Mouse (Mus musculus): ENCODE results near the gene Igflr1.

Igflr1 gene

DNA sequence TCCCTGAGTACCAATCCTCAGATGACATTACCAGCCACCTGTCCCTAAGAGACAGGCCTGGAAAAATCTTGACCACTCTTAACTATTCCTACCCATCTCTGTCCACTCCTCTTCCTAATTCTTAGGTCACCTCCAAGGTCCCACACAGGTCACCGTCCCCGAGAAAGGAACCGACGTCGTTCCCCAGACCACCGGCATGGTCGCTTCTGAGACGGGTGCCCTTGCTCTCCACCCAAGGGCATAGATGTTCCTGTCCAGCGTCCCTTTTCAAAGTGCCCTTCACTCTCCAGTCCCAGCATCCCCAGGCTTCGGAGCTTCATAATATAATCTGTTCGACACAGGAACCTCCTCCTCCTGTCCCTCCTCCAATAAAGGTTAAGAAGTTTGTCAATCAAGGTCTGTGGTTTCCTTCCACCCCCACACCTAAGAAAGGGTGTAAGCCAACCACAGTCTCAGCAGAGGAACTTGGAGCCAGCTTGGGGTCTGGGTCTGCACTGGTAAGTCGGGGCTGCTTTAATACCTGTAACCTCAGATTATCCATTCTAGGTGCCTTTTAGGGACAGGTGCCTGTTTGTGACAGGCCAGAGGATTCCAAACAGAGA is at the start of gene Igflr1:
Gene Igflr1, plus strand, starts transcription at position 458 of the 602 bp plus-strand sequence.
- DNase-seq (ENCODE audit: low spot score in 2 of 2): no peak

DNA sequence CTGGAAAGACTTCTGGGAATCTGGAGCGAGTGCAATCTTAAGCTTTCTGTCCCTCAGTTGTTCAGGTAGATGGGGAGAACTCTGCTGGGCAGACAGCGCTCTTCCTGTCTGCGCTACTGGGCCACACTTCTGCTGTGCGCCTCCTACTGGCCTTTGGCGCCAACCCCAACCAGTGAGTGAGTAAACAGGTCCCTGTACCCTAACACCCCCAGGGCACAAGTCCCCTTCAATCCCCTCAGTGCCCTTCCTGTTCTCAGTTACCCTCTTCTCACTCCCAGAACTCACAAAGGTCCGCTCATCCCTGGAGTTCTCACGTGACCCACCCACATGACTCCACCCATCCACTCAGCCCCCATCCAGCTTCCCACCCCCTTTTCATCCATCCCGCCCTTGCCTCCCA is 46.9 kb upstream of the Igflr1 start:
- no peak for DNase-seq (ENCODE audit: low spot score in 2 of 2)

DNA sequence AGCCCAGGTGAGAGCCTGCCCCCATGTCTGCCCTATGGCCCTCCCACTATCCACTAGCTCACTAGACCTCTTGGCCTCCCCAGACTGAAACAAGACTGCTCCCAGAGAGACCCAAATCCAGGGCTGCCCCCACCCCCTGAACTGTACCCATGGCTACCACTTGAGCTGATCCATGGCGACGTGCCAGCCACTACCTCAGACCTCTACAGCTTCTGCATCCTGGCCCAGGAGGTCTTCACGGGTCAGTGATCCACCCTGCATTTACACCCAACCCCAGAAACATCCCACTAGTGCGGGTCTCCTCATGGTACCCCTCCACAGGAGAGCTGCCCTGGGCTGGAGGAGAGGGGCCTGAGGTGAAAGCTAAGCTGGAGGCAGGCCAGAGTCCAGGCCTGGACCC is 44.8 kb upstream of the Igflr1 start:
- DNase-seq (ENCODE audit: low spot score in 2 of 2): no peak

DNA sequence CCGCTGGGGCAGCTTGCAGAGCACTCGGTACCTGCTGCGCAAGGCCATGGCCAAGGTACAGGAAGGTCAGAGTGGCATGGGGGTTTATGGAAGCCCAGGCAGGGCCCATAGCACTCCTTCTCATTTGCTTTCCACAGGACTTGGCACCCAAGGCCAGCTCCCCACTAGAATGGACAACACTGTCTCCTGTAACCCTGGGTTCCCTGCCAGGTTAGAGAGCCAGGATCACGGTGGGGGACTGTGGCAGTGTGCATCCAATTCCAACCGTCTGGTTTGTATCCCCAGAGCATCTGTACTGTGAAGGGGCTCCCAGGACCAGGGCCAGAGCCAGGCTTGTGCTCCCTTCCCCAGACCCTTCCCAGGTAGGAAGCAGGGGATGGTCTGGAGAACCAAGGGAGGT is 44.4 kb upstream of the Igflr1 start:
- DNase-seq (ENCODE audit: low spot score in 2 of 2): no peak

DNA sequence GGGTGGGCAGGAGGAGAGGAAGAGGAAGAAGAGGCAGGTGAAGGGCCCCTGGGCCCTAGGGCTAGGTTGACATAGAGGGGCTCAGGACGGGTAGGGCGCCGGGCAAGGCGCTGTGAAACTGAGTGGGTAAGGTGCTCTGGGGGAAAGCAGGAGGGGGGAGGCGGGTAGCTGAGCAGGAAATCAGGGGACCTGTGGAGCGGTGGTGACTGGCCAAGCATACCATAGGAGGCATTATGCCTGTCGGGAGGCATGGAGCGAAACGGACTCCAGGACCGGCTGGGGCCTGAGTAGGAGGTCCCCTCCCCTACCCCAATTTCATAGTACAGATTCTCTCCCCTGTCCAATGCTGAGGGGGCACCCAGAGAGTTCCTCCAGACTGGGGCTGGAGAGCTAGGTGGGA is 42.4 kb upstream of the Igflr1 start:
- no peak for DNase-seq (ENCODE audit: low spot score in 2 of 2)

DNA sequence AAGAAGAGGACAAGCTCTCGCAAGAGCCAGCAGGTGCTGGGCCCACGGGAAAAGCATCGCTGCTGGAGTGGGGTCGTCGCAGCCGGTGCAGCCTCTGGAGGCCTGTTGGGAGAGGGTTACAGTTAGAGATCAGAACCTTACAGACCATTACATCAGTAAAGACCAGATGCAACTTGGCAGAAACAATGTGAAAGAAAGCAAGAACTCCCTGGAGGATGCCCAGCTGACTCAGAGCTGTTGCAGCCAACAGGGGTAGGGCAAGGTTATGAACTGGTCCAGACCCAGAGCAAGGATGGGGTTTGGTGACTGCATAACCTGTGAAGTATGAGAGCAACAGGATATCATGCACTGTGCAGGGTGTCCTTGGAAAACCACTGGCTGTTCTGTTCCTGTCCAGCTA is 40.7 kb upstream of the Igflr1 start:
- no peak for DNase-seq (ENCODE audit: low spot score in 2 of 2)

DNA sequence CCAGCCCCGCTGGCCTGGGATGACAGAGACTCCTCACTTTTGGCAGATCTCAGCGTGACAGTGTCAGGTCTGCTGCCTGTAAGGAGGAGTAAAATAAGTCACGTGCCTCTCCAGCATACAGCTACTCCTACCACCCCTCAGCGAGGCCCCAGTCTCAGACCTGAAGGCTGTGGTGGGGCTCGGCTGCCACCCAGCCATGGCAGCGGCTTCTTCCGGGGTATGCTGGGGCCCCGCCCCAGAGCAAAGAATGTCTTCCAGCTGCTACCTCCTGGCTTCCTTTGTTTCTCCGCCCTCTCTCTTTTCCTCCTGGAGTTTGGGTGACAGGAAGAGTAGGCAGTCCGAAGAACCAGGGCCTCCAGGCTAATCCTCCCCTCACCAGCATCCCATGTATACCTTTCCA is 39.3 kb upstream of the Igflr1 start:
- no peak for DNase-seq (ENCODE audit: low spot score in 2 of 2)

DNA sequence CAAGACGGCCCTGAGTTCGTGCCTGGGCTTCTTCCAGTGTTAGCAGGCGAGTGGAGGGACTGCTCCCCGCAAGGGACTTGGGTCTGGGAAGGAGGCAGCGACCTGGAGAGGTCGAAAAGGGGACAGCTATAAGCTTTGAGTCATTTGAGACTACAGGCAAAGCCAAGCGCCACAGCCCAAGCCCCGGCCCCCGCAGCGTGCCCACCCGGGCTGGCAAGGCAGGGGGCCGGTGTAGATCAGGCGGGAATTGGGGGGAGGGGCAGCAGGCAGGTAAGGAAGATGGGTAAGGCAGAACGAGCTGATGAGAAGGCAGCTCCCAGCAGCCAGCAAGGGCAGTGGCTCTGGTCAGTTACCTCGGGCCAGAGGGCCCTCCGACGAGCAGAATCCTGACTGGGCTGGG is 38.8 kb upstream of the Igflr1 start:
- no peak for DNase-seq (ENCODE audit: low spot score in 2 of 2)

DNA sequence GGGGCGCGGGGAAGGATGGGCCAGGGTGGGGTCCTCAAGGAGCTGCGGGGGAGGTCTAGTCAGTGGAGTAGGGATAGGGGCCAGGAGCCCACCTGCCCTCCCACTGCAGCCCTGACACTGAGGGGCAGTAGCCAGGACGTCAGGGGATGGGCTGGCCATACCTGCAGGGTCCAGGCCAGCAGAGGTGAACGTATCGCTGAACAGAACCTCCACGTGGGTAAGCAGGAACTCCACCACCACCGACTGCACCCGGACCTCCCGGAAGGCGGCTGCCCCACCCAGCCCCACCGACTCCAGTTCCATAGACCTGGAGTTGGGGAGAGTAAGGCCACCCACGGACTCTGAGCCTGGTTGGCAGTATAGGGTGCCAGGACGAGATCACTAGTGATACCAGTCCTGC is 38.2 kb upstream of the Igflr1 start:
- no peak for DNase-seq (ENCODE audit: low spot score in 2 of 2)

DNA sequence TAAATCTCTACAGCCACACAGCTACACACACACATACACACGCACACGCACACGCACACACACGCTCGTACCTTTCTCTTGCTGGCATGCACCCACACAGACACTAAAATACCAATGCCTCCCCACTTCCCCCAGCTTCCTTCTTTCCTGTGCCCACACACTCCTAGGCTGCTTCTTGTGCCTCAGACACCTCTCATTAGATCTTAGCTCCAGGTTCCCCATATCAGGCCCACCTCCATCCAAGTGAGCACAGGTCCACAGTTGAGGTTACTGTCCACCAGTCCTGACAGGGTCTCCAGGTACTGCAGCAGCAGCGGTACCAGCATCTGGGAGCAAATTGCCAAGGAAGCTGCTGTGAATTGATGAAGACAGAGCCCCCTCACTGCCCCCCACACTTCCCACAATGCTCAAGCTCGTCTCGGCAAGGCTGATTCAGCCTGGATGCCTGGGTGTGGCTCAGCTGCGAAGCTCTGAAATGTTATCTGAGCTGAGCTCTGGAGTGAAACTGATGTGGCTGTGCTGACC is 33.9 kb upstream of the Igflr1 start:
- peak in 1 of 2 experiments; percentile 63 for DNase-seq (ENCODE audit: low spot score in 2 of 2)

DNA sequence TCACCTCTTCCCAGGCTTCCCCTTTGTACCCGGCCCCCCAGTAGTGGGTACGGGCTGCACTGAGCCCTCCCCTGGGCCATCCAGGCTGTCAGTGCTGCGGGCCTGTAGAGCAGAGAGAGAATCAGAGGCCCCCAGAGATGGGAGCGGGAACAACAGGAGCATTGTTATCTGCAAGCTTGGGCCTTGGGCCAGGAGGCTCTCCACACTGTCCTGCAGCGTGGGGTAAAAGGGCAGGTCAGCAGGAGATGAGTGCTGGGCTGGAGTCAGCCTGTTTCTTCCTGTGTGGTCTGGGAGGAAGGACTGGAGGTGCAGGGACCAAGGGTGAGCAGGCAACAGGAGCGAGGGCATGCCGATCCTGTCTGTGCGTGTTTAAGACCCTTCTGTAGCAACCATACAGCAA is 32.3 kb upstream of the Igflr1 start:
- DNase-seq (ENCODE audit: low spot score in 2 of 2): no peak

DNA sequence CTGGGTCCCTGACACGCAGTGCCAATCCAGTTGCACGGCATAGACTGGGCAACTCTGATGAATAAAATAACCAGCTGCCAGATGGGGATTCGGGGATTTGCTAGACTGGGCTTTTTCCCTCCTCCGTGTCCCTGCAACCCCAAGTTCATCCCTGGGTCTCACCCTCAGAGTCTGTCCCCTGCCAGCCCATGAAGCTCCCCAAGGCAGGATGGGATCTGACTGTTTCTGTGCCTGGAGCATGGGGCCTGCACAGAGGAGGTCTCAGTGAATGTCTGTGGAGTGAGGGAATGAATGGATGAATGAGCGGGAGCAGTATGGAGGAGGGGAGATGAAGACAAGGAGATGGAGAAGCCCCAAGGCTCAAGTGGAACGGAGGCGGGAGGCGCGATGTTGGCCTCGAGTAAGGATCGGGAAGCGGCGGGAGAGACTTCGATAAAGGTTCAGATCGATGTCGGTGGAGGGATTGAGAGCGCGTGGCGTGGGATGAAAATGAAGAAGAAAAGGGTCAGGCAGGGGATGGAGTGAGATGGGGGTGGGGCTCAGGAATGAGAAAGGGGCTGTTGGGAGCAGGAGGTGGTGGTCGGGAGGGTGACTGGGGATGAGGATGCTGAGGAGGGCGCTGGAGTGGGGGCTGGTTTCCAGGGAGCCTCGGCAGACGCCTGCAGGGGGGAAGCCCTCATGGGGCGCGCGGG is 31.1 kb upstream of the Igflr1 start:
- DNase-seq (ENCODE audit: low spot score in 2 of 2): no peak

DNA sequence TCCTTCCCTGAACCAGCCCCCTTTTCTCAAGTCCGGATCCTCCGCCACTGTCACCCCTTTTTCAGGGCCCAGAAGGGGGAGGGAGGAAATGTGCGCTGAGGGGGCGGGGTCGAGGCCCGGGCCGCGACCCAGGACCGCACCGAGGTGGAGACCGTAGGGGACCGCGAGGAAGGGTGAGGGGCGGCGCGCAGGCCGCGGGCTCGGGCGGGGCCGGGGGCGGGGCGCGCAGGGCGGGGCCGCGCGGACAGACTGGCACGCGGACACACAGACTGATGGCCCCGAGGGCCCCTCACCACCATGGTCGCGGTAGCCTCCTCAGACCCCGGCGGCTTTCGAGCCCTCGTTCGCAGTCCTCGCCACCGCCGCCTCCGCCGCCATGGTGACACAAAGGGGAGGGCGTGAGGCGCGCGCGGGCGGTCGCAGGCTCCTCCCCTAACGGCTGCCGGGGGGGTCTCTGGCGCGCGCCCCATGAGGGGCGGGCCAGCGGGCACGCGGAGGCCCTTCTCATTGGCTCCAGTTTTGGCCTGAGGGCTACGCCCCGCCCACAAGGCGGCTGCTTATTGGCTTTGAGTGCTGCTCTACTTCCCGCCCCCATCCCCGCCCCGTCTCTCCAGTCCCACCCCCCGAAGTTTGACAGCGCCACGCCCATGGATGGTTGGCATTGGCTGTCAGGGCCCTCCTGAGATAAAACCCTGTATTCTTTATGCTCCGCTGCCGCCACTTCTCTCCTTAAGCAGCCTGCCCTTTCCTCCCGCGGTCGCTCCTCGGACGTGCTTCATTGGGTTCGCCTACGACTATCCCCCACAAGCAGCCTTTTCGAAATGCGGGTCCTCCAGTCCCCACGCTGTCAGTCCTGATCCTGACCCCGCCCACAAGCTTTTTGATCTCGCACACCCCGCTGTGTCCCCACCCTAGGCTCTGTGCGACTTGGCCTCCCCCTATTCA is 30.3 kb upstream of the Igflr1 start, which contains the start of gene Arhgap33:
Gene Arhgap33, minus strand, starts transcription at position 428 of the 945 bp plus-strand sequence.
- DNase-seq (ENCODE audit: low spot score in 2 of 2): peak; percentile 86 to 94

DNA sequence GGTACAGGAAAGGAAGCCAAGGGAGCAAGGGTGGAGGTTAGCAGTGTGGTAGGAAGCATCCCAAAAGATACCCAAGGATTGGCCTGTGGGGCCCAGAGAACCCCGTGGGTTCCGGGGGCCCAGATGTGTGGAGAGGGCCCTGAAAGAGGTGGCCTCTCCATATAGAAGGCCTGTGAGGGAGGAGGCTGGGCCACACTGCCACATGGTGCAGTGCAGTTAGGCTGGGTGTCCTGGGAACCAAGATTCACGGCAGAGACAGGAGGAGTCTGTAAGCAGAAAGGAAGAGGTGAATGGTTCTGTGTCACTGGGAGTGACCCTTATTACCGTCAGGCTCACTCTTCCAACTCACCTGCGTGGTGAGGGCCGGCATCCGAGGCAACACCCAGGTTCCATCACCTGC is 24.7 kb upstream of the Igflr1 start:
- no peak for DNase-seq (ENCODE audit: low spot score in 2 of 2)

DNA sequence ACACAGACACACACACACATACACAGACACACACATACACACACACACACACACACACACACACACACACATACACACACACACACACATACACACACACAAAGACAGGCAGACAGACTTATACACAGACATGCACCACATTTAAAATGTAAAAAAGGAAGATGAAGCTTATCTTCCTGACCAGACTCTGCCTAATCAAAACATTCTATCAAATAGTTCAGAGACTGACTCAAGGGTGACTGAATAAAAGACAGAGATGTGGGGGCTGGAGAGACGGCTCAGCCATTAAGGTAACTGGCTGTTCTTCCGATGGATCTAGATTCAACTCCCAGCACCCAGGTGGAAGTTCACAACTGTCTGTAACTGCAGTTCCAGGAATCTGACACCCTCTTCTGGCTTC is 20.9 kb upstream of the Igflr1 start:
- DNase-seq (ENCODE audit: low spot score in 2 of 2): no peak

DNA sequence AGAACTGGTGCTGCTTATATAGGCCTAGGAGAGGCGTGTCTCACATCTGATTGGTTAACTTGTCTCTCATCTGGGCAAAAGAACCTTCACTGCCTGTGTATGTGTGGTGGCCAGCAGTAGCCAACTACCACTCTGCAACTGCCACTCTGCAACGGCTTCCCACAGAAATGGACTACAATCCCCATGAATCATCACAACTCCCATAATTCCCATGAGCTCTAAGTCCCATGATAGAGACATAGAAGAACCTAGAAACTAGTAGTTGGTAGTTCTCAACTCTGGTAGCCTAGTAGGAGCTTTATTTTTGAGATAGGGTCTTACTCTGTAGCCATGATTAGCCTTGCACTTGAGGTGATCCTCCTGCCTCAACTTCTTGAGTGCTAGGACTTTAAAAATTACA is 15.3 kb upstream of the Igflr1 start:
- DNase-seq (ENCODE audit: low spot score in 2 of 2): no peak

DNA sequence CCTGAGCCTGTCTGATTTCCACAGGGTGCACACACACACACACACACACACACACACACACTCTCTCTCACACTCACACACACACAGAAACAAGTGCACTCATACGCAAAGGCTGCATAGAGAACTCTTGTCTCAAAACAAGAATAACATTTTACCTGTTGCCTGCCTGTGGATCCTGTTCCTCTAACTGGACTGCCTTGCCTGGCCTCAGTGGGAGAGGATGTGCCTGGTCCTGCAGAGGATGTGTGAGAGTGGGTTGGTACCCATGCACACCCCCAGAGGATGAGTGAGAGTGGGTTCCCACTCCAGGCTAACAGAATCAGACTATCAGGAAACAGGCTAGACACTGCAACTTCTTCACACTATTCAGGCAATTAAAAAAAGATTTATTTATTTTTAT is 14.6 kb upstream of the Igflr1 start:
- no peak for DNase-seq (ENCODE audit: low spot score in 2 of 2)

DNA sequence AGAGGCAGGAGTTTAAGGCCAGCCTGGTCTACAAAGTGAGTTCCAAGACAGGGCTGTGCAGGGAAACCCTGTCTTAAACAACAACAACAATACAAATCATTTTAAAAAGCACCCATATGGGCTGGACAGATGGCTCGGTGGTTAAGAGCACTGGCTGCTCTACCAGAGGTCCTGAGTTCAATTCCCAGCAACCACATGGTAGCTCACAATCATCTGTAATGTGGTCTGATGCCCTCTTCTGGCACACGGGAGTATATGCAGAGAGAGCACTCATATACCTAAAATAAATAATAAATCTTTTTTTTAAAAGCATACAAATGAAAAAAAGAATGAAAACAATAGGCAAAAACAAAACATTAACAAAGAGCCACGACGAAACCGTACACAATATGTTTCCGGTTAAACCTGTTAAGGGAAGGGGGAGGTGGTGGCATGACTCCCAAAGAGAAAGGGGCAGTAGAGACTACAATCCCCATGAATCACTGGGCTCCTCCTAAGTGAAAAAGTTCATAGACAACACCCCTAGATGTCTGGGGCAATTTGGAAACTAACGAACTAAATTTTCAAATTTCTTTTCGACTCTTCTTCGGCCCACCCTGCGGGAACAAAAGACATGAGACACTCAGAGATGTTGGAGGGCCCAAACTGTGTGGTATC is 13.7 kb upstream of the Igflr1 start:
- DNase-seq (ENCODE audit: low spot score in 2 of 2): no peak

DNA sequence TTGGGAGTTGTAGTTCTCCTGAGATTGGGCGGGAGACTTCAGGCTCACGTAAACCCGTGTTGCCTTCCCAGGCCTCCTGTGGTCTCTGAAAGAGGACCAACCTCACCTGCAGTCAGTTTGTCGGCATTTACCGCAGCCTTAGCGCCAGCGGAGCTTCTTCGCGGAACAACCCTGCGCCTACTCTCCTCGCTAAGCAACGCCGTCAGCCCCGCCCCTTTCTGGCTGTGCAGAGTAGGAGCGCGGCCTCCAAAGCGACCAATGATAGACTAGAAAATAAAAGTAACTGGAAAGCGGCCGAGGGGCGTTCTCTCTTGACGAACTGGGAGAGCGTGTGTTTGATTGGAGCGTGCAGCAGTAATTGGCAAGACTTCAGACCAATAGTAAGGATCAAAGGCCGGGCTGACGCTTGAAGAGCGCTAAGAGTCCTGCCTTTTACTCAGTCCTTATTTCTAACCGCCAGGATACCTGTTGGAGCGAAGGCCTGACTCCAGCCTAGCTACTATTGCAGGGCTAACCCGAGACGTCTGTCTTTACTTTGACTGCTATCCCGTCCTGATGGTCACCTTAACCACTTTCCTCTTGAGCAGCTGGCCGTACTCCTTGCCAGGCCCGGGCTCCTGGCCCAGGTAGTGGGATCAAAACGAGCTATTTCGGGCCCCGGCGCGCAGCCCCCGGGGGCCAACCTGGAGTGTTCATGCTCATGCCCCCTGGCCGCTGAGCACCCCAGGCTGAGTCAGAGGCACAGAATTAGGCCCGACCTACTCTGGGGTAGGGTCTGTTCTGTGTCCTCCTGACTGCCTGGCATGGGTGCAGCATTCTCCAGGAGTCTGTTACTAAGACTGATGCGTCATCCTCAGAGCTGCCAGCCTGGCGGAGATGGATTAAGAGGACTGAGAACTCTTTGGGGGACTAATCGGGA is 12.9 kb upstream of the Igflr1 start, which contains the start of the genes Hspb6 and Proser3:
Gene Hspb6, plus strand, starts transcription at position 77 of the 919 bp plus-strand sequence.
Gene Proser3, minus strand, starts transcription at position 198 of the 919 bp plus-strand sequence.
- peak; percentile 92 to 93 for DNase-seq (ENCODE audit: low spot score in 2 of 2)

DNA sequence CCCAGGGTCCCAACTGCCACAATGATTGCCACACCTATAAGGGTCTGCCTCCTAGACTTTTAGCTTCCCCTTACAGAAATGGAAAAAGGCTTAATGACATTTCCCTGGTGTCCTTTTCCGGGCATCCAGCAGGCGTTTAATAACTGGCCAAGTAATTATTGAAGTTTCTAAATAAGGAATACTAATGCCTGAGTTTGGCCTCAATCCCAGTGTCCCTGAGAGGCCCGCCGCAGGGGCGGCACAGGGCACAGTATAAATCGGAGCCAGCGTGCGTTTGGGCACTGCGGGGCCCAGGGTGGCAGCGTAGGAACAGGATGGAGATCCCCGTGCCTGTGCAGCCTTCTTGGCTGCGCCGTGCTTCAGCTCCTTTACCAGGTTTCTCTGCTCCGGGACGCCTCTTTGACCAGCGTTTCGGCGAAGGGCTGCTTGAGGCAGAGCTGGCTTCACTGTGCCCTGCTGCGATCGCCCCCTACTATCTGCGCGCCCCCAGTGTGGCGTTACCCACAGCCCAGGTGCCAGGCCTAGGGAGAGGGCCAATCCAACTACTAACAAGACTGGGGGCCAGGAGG is 12.1 kb upstream of the Igflr1 start:
- no peak for DNase-seq (ENCODE audit: low spot score in 2 of 2)
